Mouse (Mus musculus) liver, embryonic 11.5 days (tissue): ENCODE results near the gene Smg1. TPM values are rescaled to one million over a fixed set of nuclear protein-coding genes. Genes with fewer than 3 reads are reported as not detected.

Experiments used
- ATAC-seq: fragments of 200-750 bp; cut with Nextera tagmentation; replicated peaks from 2 replicates; pipeline ENCODE4 v1.8.0; 2017; ENCODE audit warnings: moderate number of reproducible peaks, mild to moderate bottlenecking, moderate TSS enrichment, moderate library complexity; ENCODE audit not compliant: low FRiP score
- DNase-seq: peaks from one replicate; pipeline ENCODE4 v3.0.0-alpha.2; 2017; ENCODE audit warnings: low spot score
- H3K27ac ChIP-seq: fragments of 300-500 bp; sonication (generic); 2 replicates; pipeline ENCODE4 v1.5.1; 2014; ENCODE audit warnings: mild to moderate bottlenecking, low read depth, low read length, control low read depth
- H3K27me3 ChIP-seq: fragments of 300-500 bp; sonication (generic); replicated peaks from 2 replicates; pipeline ENCODE4 v1.6.1; 2014; ENCODE audit warnings: low read length, mixed read lengths; ENCODE audit not compliant: control insufficient read depth, insufficient read depth
- H3K36me3 ChIP-seq: fragments of 300-500 bp; sonication (generic); 2 replicates; pipeline ENCODE4 v1.6.1; 2014; ENCODE audit warnings: mild to moderate bottlenecking, low read length, moderate library complexity, mixed read lengths; ENCODE audit not compliant: control insufficient read depth, insufficient read depth
- H3K4me1 ChIP-seq: fragments of 300-500 bp; sonication (generic); replicated peaks from 2 replicates; pipeline ENCODE4 v1.6.1; 2014; ENCODE audit warnings: low read length, mixed read lengths; ENCODE audit not compliant: control insufficient read depth, insufficient read depth
- H3K4me2 ChIP-seq: fragments of 300-500 bp; sonication (generic); 2 replicates; pipeline ENCODE4 v1.6.1; 2014; ENCODE audit warnings: mild to moderate bottlenecking, control low read depth, moderate library complexity
- H3K4me3 ChIP-seq: fragments of 300-500 bp; sonication (generic); 2 replicates; pipeline ENCODE4 v1.5.1; 2014; ENCODE audit warnings: low read depth, low read length, control low read depth
- H3K9ac ChIP-seq: fragments of 300-500 bp; sonication (generic); 2 replicates; pipeline ENCODE4 v1.6.1; 2014; ENCODE audit warnings: low read depth, low read length, control low read depth
- H3K9me3 ChIP-seq: fragments of 300-500 bp; sonication (generic); 2 replicates; pipeline ENCODE4 v1.6.1; 2016; ENCODE audit warnings: low read length, inconsistent platforms, mixed read lengths; ENCODE audit not compliant: control insufficient read depth
- WGBS: fragments of 180-500 bp; shearing (Covaris S2); extraction: QIAGEN DNeasy Blood & Tissue Kit; methylation state at CpG from one replicate; pipeline ENCODE4 v1.1.7; 2014; 5-methylcytosine and 5-hydroxymethylcytosine counted together
- polyA plus RNA-seq: library from polyadenylated mRNA; unstranded; fragments of >200 nt; fragmentation: Nextera tagmentation; extraction: Ambion mirVana; gene quantifications from 2 replicates; pipeline ENCODE4 v1.2.1, GENCODE M21; 2014

The Smg1 gene
- polyA plus RNA-seq, 1 experiment from 2014 or later, result 14.2 TPM

GRCm38 (mm10) chr7:118154150-118154549 is 89.3 kb downstream of the Smg1 start:
- no peak for ATAC-seq
- 90% methylated on average over 6 of the region's 6 CpGs for WGBS
- H3K4me1 ChIP-seq, result no peaks in the 10 kb centered on the region
- H3K4me2 ChIP-seq, result no peak overlapping the region
- peaks cover 27% of the 10 kb centered on the region for H3K36me3 ChIP-seq
- H3K4me3 ChIP-seq, result no peak overlapping the region
- no peak for DNase-seq
- no peak overlapping the region for H3K9ac ChIP-seq
- H3K27me3 ChIP-seq, result no peaks in the 10 kb centered on the region
- no peaks in the 10 kb centered on the region for H3K9me3 ChIP-seq
- H3K27ac ChIP-seq, result no peak overlapping the region

- Histone ChIP-seq H3K27ac (peak overlapping the region; percentile 5; the same call in 1 of the 2 replicates), H3K27me3 (no peaks in the 10 kb centered on the region), H3K4me2 (peak overlapping the region; percentile 33; the same call in 1 of the 2 replicates), H3K4me3 (no peak overlapping the region), H3K36me3 (peaks cover 28% of the 10 kb centered on the region; the same call in 1 of the 2 replicates), H3K4me1 (peaks cover 8% of the 10 kb centered on the region), H3K9me3 (no peaks in the 10 kb centered on the region), H3K9ac (no peak overlapping the region)
- ATAC-seq (peak; percentile 89), DNase-seq (no peak)
- 74% methylated on average over 3 of the region's 3 CpGs for whole genome bisulfite sequencing
These were observed 99.9 kb downstream of the Smg1 start for GRCm38 (mm10) chr7:118143602-118144001.

GRCm38 (mm10) chr7:118143123-118143522 is 100.3 kb downstream of the Smg1 start:
- peaks cover 24% of the 10 kb centered on the region; the same call in 1 of the 2 replicates for H3K36me3 ChIP-seq
- H3K27ac ChIP-seq, result peak overlapping the region; percentile 5; the same call in 1 of the 2 replicates
- 49% methylated on average over 4 of the region's 4 CpGs for WGBS
- H3K4me3 ChIP-seq, result no peak overlapping the region
- no peaks in the 10 kb centered on the region for H3K9me3 ChIP-seq
- no peaks in the 10 kb centered on the region for H3K27me3 ChIP-seq
- H3K4me1 ChIP-seq, result peaks cover 8% of the 10 kb centered on the region
- no peak overlapping the region for H3K9ac ChIP-seq
- DNase-seq, result no peak
- ATAC-seq, result peak; percentile 91
- peak overlapping the region; percentile 33; the same call in 1 of the 2 replicates for H3K4me2 ChIP-seq

GRCm38 (mm10) chr7:118141271-118141670 is 102.2 kb downstream of the Smg1 start:
- no peaks in the 10 kb centered on the region for H3K9me3 ChIP-seq
- no peak overlapping the region for H3K4me2 ChIP-seq
- ATAC-seq (no peak), DNase-seq (no peak)
- H3K27me3 ChIP-seq, result no peaks in the 10 kb centered on the region
- no peak overlapping the region for H3K27ac ChIP-seq
- no peak overlapping the region for H3K9ac ChIP-seq
- H3K4me1 ChIP-seq, result peaks cover 8% of the 10 kb centered on the region
- H3K36me3 ChIP-seq, result peaks cover 29% of the 10 kb centered on the region
- 95% methylated on average over 7 of the region's 7 CpGs for WGBS
- no peak overlapping the region for H3K4me3 ChIP-seq

GRCm38 (mm10) chr7:118135128-118135527 is 108.3 kb downstream of the Smg1 start:
- DNase-seq, result no peak
- peaks cover 15% of the 10 kb centered on the region for H3K36me3 ChIP-seq
- 89% methylated on average over 11 of the region's 11 CpGs for WGBS

GRCm38 (mm10) chr7:118129430-118130041 is 113.9 kb downstream of the Smg1 start, which contains the start of gene Arl6ip1:
Arl6ip1 (minus strand) TSS chr7:118129662.
- DNase-seq (peak; percentile 97), ATAC-seq (peak; percentile 99)
- Histone ChIP-seq H3K36me3 (peaks cover 12% of the 10 kb centered on the region), H3K4me1 (peaks cover 27% of the 10 kb centered on the region), H3K9ac (peak within 1 kb of the TSS; percentile 94), H3K27me3 (no peaks in the 10 kb centered on the region), H3K4me3 (peak within 1 kb of the TSS; percentile 91), H3K27ac (peak within 1 kb of the TSS; percentile 97), H3K4me2 (peak within 1 kb of the TSS; percentile 74), H3K9me3 (no peaks in the 10 kb centered on the region)
- WGBS, result under 1% methylated on average over 39 of the region's 39 CpGs

More at GRCm38 (mm10) chr7:118135128-118135527, 108.3 kb downstream of the Smg1 start:
- Histone ChIP-seq H3K9me3 (no peaks in the 10 kb centered on the region), H3K9ac (no peak overlapping the region), H3K4me3 (no peak overlapping the region), H3K27me3 (no peaks in the 10 kb centered on the region), H3K27ac (no peak overlapping the region), H3K4me2 (no peak overlapping the region), H3K4me1 (0 out of 2 replicates have a peak, but pooled peaks cover 4% of the 10 kb centered on the region)
- no peak for ATAC-seq

GRCm38 (mm10) chr7:118128925-118129429 is 114.5 kb downstream of the Smg1 start:
- Histone ChIP-seq H3K36me3 (peaks cover 15% of the 10 kb centered on the region), H3K4me3 (peak overlapping the region; percentile 91), H3K9me3 (no peaks in the 10 kb centered on the region), H3K27ac (peak overlapping the region; percentile 97), H3K4me1 (peaks cover 27% of the 10 kb centered on the region), H3K9ac (peak overlapping the region; percentile 94), H3K4me2 (peak overlapping the region; percentile 74), H3K27me3 (no peaks in the 10 kb centered on the region)
- WGBS, result under 1% methylated on average over 21 of the region's 21 CpGs
- peak; percentile 46 for DNase-seq
- ATAC-seq, result peak; percentile 63

GRCm38 (mm10) chr7:118126219-118126875 is 117.1 kb downstream of the Smg1 start:
- H3K4me3 ChIP-seq, result peak overlapping the region; percentile 10; the same call in 1 of the 2 replicates
- H3K4me2 ChIP-seq, result peak overlapping the region; percentile 74
- ATAC-seq, result no peak
- no peaks in the 10 kb centered on the region for H3K27me3 ChIP-seq
- H3K9ac ChIP-seq, result no peak overlapping the region
- H3K4me1 ChIP-seq, result peaks cover 27% of the 10 kb centered on the region
- peaks cover 28% of the 10 kb centered on the region for H3K36me3 ChIP-seq
- no peaks in the 10 kb centered on the region for H3K9me3 ChIP-seq
- H3K27ac ChIP-seq, result no peak overlapping the region
- no peak for DNase-seq
- 63% methylated on average over 11 of the region's 11 CpGs for WGBS
